Mouse (Mus musculus) neural tube, embryonic 13.5 days (tissue): Measurements from ENCODE around the gene Fcmr. TPM values are rescaled to one million over a fixed set of nuclear protein-coding genes. Genes with fewer than 3 reads are reported as not detected.

ENCODE experiments used
- ATAC-seq: fragments of 200-750 bp; cut with Nextera tagmentation; 2 replicates; pipeline ENCODE4 v1.8.0; 2017; ENCODE audit warnings: low read depth, mild to moderate bottlenecking, moderate TSS enrichment, moderate library complexity
- H3K27ac ChIP-seq: fragments of 300-500 bp; sonication (generic); replicated peaks from 2 replicates; pipeline ENCODE4 v1.5.1; 2015; ENCODE audit warnings: moderate library complexity, mild to moderate bottlenecking, inconsistent platforms
- H3K27me3 ChIP-seq: fragments of 300-500 bp; sonication (generic); 2 replicates; pipeline ENCODE4 v1.6.1; 2015; ENCODE audit warnings: mild to moderate bottlenecking, inconsistent platforms
- H3K36me3 ChIP-seq: fragments of 300-500 bp; sonication (generic); 2 replicates; pipeline ENCODE4 v1.6.1; 2015; ENCODE audit warnings: mild to moderate bottlenecking, inconsistent platforms
- H3K4me1 ChIP-seq: fragments of 300-500 bp; sonication (generic); replicated peaks from 2 replicates; pipeline ENCODE4 v1.6.1; 2015; ENCODE audit warnings: inconsistent platforms
- H3K4me2 ChIP-seq: fragments of 300-500 bp; sonication (generic); 2 replicates; pipeline ENCODE4 v1.6.1; 2015; ENCODE audit warnings: inconsistent platforms, mild to moderate bottlenecking, moderate library complexity
- H3K4me3 ChIP-seq: fragments of 300-500 bp; sonication (generic); 2 replicates; pipeline ENCODE4 v1.5.1; 2015; ENCODE audit warnings: mild to moderate bottlenecking, inconsistent platforms
- H3K9ac ChIP-seq: fragments of 300-500 bp; sonication (generic); 2 replicates; pipeline ENCODE4 v1.6.1; 2015; ENCODE audit warnings: moderate library complexity, mild to moderate bottlenecking, inconsistent platforms
- H3K9me3 ChIP-seq: fragments of 300-500 bp; sonication (generic); 2 replicates; pipeline ENCODE4 v1.6.1; 2016; ENCODE audit warnings: inconsistent platforms
- WGBS: fragments of 180-500 bp; shearing (Covaris S2); methylation state at CpG from one replicate; pipeline ENCODE4 v1.1.7; 2015; 5-methylcytosine and 5-hydroxymethylcytosine counted together
- polyA plus RNA-seq: library from polyadenylated mRNA; unstranded; fragments of >200 nt; fragmentation: Nextera tagmentation; extraction: Ambion mirVana; gene quantifications from 2 replicates; pipeline ENCODE4 v1.2.1, GENCODE M21; 2015

The Fcmr gene
- polyA plus RNA-seq, 1 experiment from 2014 or later, result not detected

DNA sequence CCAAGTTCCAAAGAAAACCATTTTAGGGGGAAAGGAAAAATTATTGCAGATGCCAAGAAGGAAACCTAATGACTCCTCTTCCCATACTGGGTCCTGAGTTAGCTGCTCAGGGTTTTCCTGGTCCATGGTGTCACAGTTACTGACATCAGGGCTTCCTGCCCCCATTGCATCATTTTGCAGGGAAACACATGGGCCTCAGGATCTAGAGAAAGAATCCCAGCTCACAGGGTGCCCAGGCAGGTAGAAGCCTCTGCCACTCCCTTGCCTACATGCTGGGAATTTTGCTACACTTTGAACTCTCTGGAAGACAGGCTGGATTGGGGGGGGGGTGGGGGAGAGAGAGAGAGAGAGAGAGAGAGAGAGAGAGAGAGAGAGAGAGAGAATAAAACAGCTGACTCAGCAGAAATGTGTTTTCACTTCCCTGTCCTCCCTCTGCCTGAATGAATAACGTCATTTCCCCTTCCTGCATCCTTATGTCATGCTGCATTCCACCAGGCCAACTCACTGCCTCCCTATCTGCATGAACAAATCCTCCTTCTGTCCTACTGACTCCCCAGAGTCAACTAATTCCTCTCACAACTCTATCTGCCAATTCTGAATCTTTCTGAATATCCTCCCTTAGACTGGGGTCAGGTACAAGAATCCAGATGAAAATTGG is 53.0 kb downstream of the Fcmr start:
- ATAC-seq, result no peak
- H3K4me2 ChIP-seq, result no peak overlapping the region
- WGBS, result 29% methylated on average over 1 of the region's 1 CpGs
- no peak overlapping the region for H3K4me3 ChIP-seq
- H3K9ac ChIP-seq, result no peak overlapping the region
- no peaks in the 10 kb centered on the region for H3K36me3 ChIP-seq
- no peak overlapping the region for H3K27ac ChIP-seq
- no peaks in the 10 kb centered on the region for H3K9me3 ChIP-seq
- no peaks in the 10 kb centered on the region for H3K27me3 ChIP-seq
- no peaks in the 10 kb centered on the region for H3K4me1 ChIP-seq

DNA sequence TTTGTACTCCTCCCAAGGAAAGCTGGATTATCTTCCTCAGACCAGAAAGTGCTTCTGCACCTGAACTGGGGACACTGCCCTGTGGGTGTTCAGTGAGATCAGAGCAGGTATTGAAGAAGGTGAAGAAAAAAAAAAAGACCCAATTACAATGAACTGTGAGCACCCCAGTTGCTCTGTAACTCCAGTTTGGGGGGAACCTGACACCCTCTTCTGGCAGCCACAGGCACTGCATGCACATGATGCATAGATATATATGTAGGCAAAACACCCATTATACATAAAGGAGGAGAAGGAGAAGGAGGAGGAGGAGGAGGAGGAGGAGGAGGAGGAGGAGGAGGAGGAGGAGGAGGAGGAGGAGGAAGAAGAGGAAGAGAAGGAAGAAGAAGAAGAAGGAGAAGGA is 61.0 kb downstream of the Fcmr start:
- Histone ChIP-seq H3K4me1 (no peaks in the 10 kb centered on the region), H3K4me2 (no peak overlapping the region), H3K9me3 (no peaks in the 10 kb centered on the region), H3K27ac (no peak overlapping the region), H3K4me3 (no peak overlapping the region), H3K27me3 (no peaks in the 10 kb centered on the region), H3K9ac (no peak overlapping the region), H3K36me3 (no peaks in the 10 kb centered on the region)
- no peak for ATAC-seq

Other genes starting within 250 kb of the Fcmr start
- gene Zp3r, start 236.0 kb upstream of the Fcmr start, polyA plus RNA-seq, result not detected in 2 replicates
- gene C4bp, start 204.0 kb upstream of the Fcmr start, polyA plus RNA-seq, result not detected in 2 replicates
- gene Gm29427, start 149.9 kb upstream of the Fcmr start, polyA plus RNA-seq, result not detected in 2 replicates
- gene Yod1, start 148.3 kb upstream of the Fcmr start, polyA plus RNA-seq, result 18.1 and 19.0 TPM in 2 replicates
- gene Pfkfb2, start 136.4 kb upstream of the Fcmr start, polyA plus RNA-seq, result 19.5 and 20.9 TPM in 2 replicates
- gene AA986860, start 133.7 kb upstream of the Fcmr start, polyA plus RNA-seq, result 0.49 and 1.4 TPM in 2 replicates
- not detected in 2 replicates for gene Fcamr, start 64.8 kb upstream of the Fcmr start, polyA plus RNA-seq
- not detected in 2 replicates for gene Pigr, start 39.0 kb upstream of the Fcmr start, polyA plus RNA-seq
- gene Il24, start 21.8 kb downstream of the Fcmr start, polyA plus RNA-seq, result not detected in 2 replicates
- gene Il20, start 45.8 kb downstream of the Fcmr start, polyA plus RNA-seq, result not detected in 2 replicates
- not detected in 2 replicates for gene Il19, start 74.4 kb downstream of the Fcmr start, polyA plus RNA-seq
- not detected in 2 replicates for gene Il10, start 154.2 kb downstream of the Fcmr start, polyA plus RNA-seq
- 22.3 and 22.7 TPM in 2 replicates for gene Mapkapk2, start 232.2 kb downstream of the Fcmr start, polyA plus RNA-seq